Mouse (Mus musculus) inflammation-experienced regulatory T-cells (primary cell): ENCODE data around the gene Tcte1. TPM values are rescaled to one million over a fixed set of nuclear protein-coding genes. Genes with fewer than 3 reads are reported as not detected.

Experiments
- polyA plus RNA-seq, 2 experiments: library from polyadenylated mRNA; unstranded; fragments of 100-300 nt; shearing (Covaris generic); gene quantifications; one replicate each; pipeline ENCODE4 v1.2.1; 2017

The Tcte1 gene
- polyA plus RNA-seq: under 1 TPM in 1 of 2 experiments, not detected in 1; 0.15 TPM

GRCm38 (mm10) chr17:45523263-45523662 lies at the start of gene Tcte1:
TSS of gene Tcte1 (plus strand) at chr17:45523434.

GRCm38 (mm10) chr17:45474669-45475465 lies 48.4 kb upstream of the Tcte1 start, which contains the start of gene Spats1:
TSS of gene Spats1 (minus strand) at chr17:45475415.

GRCm38 (mm10) chr17:45506700-45507189 lies 16.5 kb upstream of the Tcte1 start, which contains the start of gene Aars2:
TSS of gene Aars2 (plus strand) at chr17:45506841.

GRCm38 (mm10) chr17:45549617-45550181 lies 26.5 kb downstream of the Tcte1 start, which contains the start of gene Tmem151b:
TSS of gene Tmem151b (minus strand) at chr17:45549677.

GRCm38 (mm10) chr17:45555452-45556106 lies 32.3 kb downstream of the Tcte1 start, which contains the start of gene Nfkbie:
TSS of gene Nfkbie (plus strand) at chr17:45555703.

GRCm38 (mm10) chr17:45563655-45564530 lies 40.7 kb downstream of the Tcte1 start, which contains the start of gene Slc35b2:
TSS of gene Slc35b2 (plus strand) at chr17:45563874.

GRCm38 (mm10) chr17:45573087-45573779 lies 50.0 kb downstream of the Tcte1 start, which contains the start of gene Hsp90ab1:
TSS of gene Hsp90ab1 (minus strand) at chr17:45573271.

Other genes with a start within 250 kb of the Tcte1 start
- gene Cdc5l, start 89.7 kb upstream of the Tcte1 start, polyA plus RNA-seq: 10 to 100 TPM; 78.5 to 87.9 TPM
- gene Spats1, start 48.0 kb upstream of the Tcte1 start, polyA plus RNA-seq: 1 to 10 TPM in 1 of 2 experiments, under 1 TPM in 1; 0.81 to 3.0 TPM
- 10 to 100 TPM; 10.9 to 19.2 TPM for gene Aars2, start 16.6 kb upstream of the Tcte1 start, polyA plus RNA-seq
- gene Tmem151b, start 26.2 kb downstream of the Tcte1 start, polyA plus RNA-seq: under 1 TPM in 1 of 2 experiments, not detected in 1; 0.95 TPM
- gene Nfkbie, start 32.3 kb downstream of the Tcte1 start, polyA plus RNA-seq: 10 to 100 TPM; 60.9 to 66.6 TPM
- 10 to 100 TPM; 60.0 to 69.0 TPM for gene Slc35b2, start 40.4 kb downstream of the Tcte1 start, polyA plus RNA-seq
- 1,000 to 10,000 TPM in 1 of 2 experiments, 100 to 1,000 TPM in 1; 784 to 1,058 TPM for gene Hsp90ab1, start 49.8 kb downstream of the Tcte1 start, polyA plus RNA-seq
- gene Slc29a1, start 76.2 kb downstream of the Tcte1 start, polyA plus RNA-seq: 100 to 1,000 TPM; 102 to 129 TPM
- not detected for gene Mymx, start 78.7 kb downstream of the Tcte1 start, polyA plus RNA-seq
- gene Capn11, start 135.9 kb downstream of the Tcte1 start, polyA plus RNA-seq: 1 to 10 TPM in 1 of 2 experiments, under 1 TPM in 1; 0.70 to 1.0 TPM
- gene Mrpl14, start 162.9 kb downstream of the Tcte1 start, polyA plus RNA-seq: 10 to 100 TPM; 69.1 to 69.2 TPM
- gene Tmem63b, start 163.5 kb downstream of the Tcte1 start, polyA plus RNA-seq: 10 to 100 TPM in 1 of 2 experiments, 1 to 10 TPM in 1; 9.2 to 13.5 TPM
- gene 1600014C23Rik, start 210.4 kb downstream of the Tcte1 start, polyA plus RNA-seq: not detected